Mouse (Mus musculus) left cerebral cortex, postnatal 25 days (tissue): ENCODE measurements at regions not wholly inside any gene's neighbourhood (a gene's known extent, or its start where the extent isn't known, plus 50 kb on each side); places are given as distances from the start of the nearest gene placed in this dataset.
"Not testable (repeated sequence)": the region's sequence is repeated elsewhere in the genome, so short reads cannot be mapped to it uniquely, and the experiment has no call there.

Experiments
- DNase-seq, 2 experiments: peaks; one replicate each; pipeline ENCODE4 v3.0.0; 2022; ENCODE audit warnings: low spot score in 2 of 2, mixed read lengths in 1 of 2
- intact Hi-C: fragments of 180-260 bp; cut with DNase I; formaldehyde crosslinking; loops from one replicate; pipeline ENCODE4 v1.15.1; 2025

GRCm38 (mm10) chr13:13888847-13889246, 65.4 kb upstream of the B3galnt2 start:
- not testable (repeated sequence) for DNase-seq
- intact Hi-C loops, result loop anchor here (1.0 kb wide), 1 partner anchor 65 kb away; the partner anchor contains the start of gene B3galnt2

- intact Hi-C loops, result loop anchor here (1.0 kb wide), 1 partner anchor 65 kb away; the partner anchor contains the start of gene B3galnt2
- DNase-seq, result peak; percentile 98 to 99
Observed at GRCm38 (mm10) chr13:13889297-13890120, 64.8 kb upstream of the B3galnt2 start.

- DNase-seq, intact Hi-C loops: not testable (repeated sequence)
Observed at GRCm38 (mm10) chr13:13902186-13902585, 52.1 kb upstream of the B3galnt2 start.
